Mouse (Mus musculus): ENCODE measurements at regions not wholly inside any gene's neighbourhood (a gene's known extent, or its start where the extent isn't known, plus 50 kb on each side); places are given as distances from the start of the nearest gene placed in this dataset.

GRCm38 (mm10) chr1:186909518-186910105 lies 57.6 kb upstream of the D1Pas1 start:
- no peak for ATAC-seq (replicated peaks; ENCODE audit: poor library complexity)

- ATAC-seq (replicated peaks; ENCODE audit: poor library complexity) = no peak
Measured at GRCm38 (mm10) chr1:186909073-186909472, 58.1 kb upstream of the D1Pas1 start.

GRCm38 (mm10) chr1:186907409-186908170 lies 59.6 kb upstream of the D1Pas1 start:
- no peak for ATAC-seq (replicated peaks; ENCODE audit: poor library complexity)

- ATAC-seq (replicated peaks; ENCODE audit: poor library complexity) = no peak
Measured at GRCm38 (mm10) chr1:186905942-186906341, 61.3 kb upstream of the D1Pas1 start.

GRCm38 (mm10) chr1:186901548-186901947 lies 65.7 kb upstream of the D1Pas1 start:
- no peak for ATAC-seq (replicated peaks; ENCODE audit: poor library complexity)

GRCm38 (mm10) chr1:186898203-186898602 lies 69.0 kb upstream of the D1Pas1 start:
- no peak for ATAC-seq (replicated peaks; ENCODE audit: poor library complexity)

- ATAC-seq (replicated peaks; ENCODE audit: poor library complexity) = no peak
Measured at GRCm38 (mm10) chr1:186889584-186889852, 77.7 kb upstream of the D1Pas1 start.

GRCm38 (mm10) chr1:186888767-186889583 lies 78.2 kb upstream of the D1Pas1 start:
- no peak for ATAC-seq (replicated peaks; ENCODE audit: poor library complexity)

- no peak for ATAC-seq (replicated peaks; ENCODE audit: poor library complexity)
Measured at GRCm38 (mm10) chr1:186887127-186887526, 80.1 kb upstream of the D1Pas1 start.

- no peak for ATAC-seq (replicated peaks; ENCODE audit: poor library complexity)
Measured at GRCm38 (mm10) chr1:186880391-186880790, 86.8 kb upstream of the D1Pas1 start.

GRCm38 (mm10) chr1:186860608-186861444 lies 106.4 kb upstream of the D1Pas1 start:
- no peak for ATAC-seq (replicated peaks; ENCODE audit: poor library complexity)

GRCm38 (mm10) chr1:186858285-186858684 lies 108.9 kb upstream of the D1Pas1 start:
- ATAC-seq (replicated peaks; ENCODE audit: poor library complexity) = no peak

GRCm38 (mm10) chr1:186855474-186856036 lies 106.4 kb upstream of the Rrp15 start:
- no peak for ATAC-seq (replicated peaks; ENCODE audit: poor library complexity)

GRCm38 (mm10) chr1:186845256-186845655 lies 96.1 kb upstream of the Rrp15 start:
- no peak for ATAC-seq (replicated peaks; ENCODE audit: poor library complexity)

GRCm38 (mm10) chr1:186833896-186834800 lies 85.0 kb upstream of the Rrp15 start:
- ATAC-seq (replicated peaks; ENCODE audit: poor library complexity) = peak; percentile 46

- no peak; the same call in 1 of the 2 replicates for ATAC-seq (replicated peaks; ENCODE audit: poor library complexity)
Measured at GRCm38 (mm10) chr1:186833441-186833895, 84.3 kb upstream of the Rrp15 start.

GRCm38 (mm10) chr1:186827773-186828172 lies 78.6 kb upstream of the Rrp15 start:
- ATAC-seq (replicated peaks; ENCODE audit: poor library complexity) = peak; percentile 80

- no peak for ATAC-seq (replicated peaks; ENCODE audit: poor library complexity)
Measured at GRCm38 (mm10) chr1:186808192-186808960, 59.2 kb upstream of the Rrp15 start.

GRCm38 (mm10) chr1:186804451-186804850 lies 55.3 kb upstream of the Rrp15 start:
- no peak for ATAC-seq (replicated peaks; ENCODE audit: poor library complexity)

All from megakaryocyte progenitor cell, adult 5-6 weeks (primary cell).